Mouse (Mus musculus) hindbrain, embryonic 13.5 days (tissue): ENCODE results near the gene Ptpn13. TPM values are rescaled to one million over a fixed set of nuclear protein-coding genes. Genes with fewer than 3 reads are reported as not detected.

ENCODE experiments used
- ATAC-seq: fragments of 200-750 bp; cut with Nextera tagmentation; 2 replicates; pipeline ENCODE4 v1.8.0; 2017; ENCODE audit warnings: moderate TSS enrichment; ENCODE audit not compliant: low FRiP score
- H3K27ac ChIP-seq: fragments of 300-500 bp; sonication (generic); 2 replicates; pipeline ENCODE4 v1.5.1; 2015; ENCODE audit warnings: inconsistent platforms, mild to moderate bottlenecking, moderate library complexity
- H3K27me3 ChIP-seq: fragments of 300-500 bp; sonication (generic); 2 replicates; pipeline ENCODE4 v1.6.1; 2015; ENCODE audit warnings: mild to moderate bottlenecking, inconsistent platforms
- H3K36me3 ChIP-seq: fragments of 300-500 bp; sonication (generic); 2 replicates; pipeline ENCODE4 v1.6.1; 2015; ENCODE audit warnings: mild to moderate bottlenecking, inconsistent platforms
- H3K4me1 ChIP-seq: fragments of 300-500 bp; sonication (generic); replicated peaks from 2 replicates; pipeline ENCODE4 v1.6.1; 2015; ENCODE audit warnings: inconsistent platforms
- H3K4me2 ChIP-seq: fragments of 300-500 bp; sonication (generic); 2 replicates; pipeline ENCODE4 v1.6.1; 2015; ENCODE audit warnings: inconsistent platforms, mild to moderate bottlenecking, moderate library complexity
- H3K4me3 ChIP-seq: fragments of 300-500 bp; sonication (generic); 2 replicates; pipeline ENCODE4 v1.5.1; 2015; ENCODE audit warnings: mild to moderate bottlenecking, inconsistent platforms
- H3K9ac ChIP-seq: fragments of 300-500 bp; sonication (generic); 2 replicates; pipeline ENCODE4 v1.6.1; 2015; ENCODE audit warnings: mild to moderate bottlenecking, inconsistent platforms
- H3K9me3 ChIP-seq: fragments of 300-500 bp; sonication (generic); 2 replicates; pipeline ENCODE4 v1.6.1; 2016; ENCODE audit warnings: inconsistent platforms
- WGBS: fragments of 180-500 bp; shearing (Covaris S2); methylation state at CpG from one replicate; pipeline ENCODE4 v1.1.7; 2015; 5-methylcytosine and 5-hydroxymethylcytosine counted together
- polyA plus RNA-seq: library from polyadenylated mRNA; unstranded; fragments of >200 nt; fragmentation: Nextera tagmentation; extraction: Ambion mirVana; gene quantifications from 2 replicates; pipeline ENCODE4 v1.2.1, GENCODE M21; 2015

Gene Ptpn13
- polyA plus RNA-seq, 1 experiment from 2014 or later: 7.5 TPM

- H3K27me3 ChIP-seq: no peaks in the 10 kb centered on the region
- H3K4me1 ChIP-seq: peaks cover 11% of the 10 kb centered on the region
- H3K9ac ChIP-seq: no peak overlapping the region
- ATAC-seq: no peak
- no peaks in the 10 kb centered on the region for H3K9me3 ChIP-seq
- 96% methylated on average over 5 of the region's 5 CpGs for WGBS
- H3K27ac ChIP-seq: no peak overlapping the region
- no peak overlapping the region for H3K4me3 ChIP-seq
- no peaks in the 10 kb centered on the region for H3K36me3 ChIP-seq
- H3K4me2 ChIP-seq: no peak overlapping the region
Observed at GRCm38 (mm10) chr5:103395683-103396082, 29.3 kb upstream of the Ptpn13 start.

- Histone ChIP-seq H3K4me1 (peaks cover 11% of the 10 kb centered on the region), H3K4me3 (no peak overlapping the region)
- WGBS: 83% methylated on average over 4 of the region's 4 CpGs
Observed at GRCm38 (mm10) chr5:103397429-103397828, 27.6 kb upstream of the Ptpn13 start.

DNA sequence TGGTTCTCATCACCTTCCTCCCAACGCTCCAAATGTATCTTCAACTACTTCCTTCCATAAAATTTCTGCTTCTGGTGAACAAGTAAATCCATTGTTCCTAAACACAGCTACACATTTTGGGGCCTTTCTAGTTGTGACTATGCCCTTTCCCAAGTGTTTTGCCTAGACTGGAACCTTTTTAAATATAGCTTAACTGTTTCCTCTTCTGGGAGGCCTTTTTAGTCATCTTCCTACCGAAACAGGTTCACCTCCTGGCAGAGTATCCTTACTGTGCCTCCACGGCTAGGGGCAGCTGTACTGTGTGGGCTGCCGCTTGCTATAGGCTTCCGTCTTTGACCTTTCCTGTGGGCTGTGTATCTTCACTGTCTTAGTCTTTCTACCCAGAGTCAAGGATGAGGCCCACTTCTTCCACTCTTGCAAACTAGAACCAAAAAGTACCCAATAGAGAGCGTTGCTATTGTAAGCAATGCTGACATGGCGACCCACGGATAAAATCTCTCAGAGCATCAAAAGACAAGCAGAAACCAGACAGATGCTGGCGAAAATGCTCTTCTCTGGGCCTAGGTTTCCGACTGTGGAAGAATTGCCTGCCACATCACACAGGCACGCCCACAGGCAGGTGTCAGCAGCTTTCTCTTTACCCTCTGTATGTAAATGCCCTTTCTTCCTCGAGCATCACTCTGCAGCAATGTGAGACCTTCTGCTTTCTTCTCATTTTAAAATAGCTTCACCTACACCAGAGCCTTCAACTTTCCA is 20.6 kb upstream of the Ptpn13 start:
- Histone ChIP-seq H3K4me2 (no peak overlapping the region), H3K4me1 (peaks cover 5% of the 10 kb centered on the region), H3K4me3 (no peak overlapping the region), H3K9me3 (no peaks in the 10 kb centered on the region), H3K27me3 (no peaks in the 10 kb centered on the region), H3K9ac (no peak overlapping the region), H3K27ac (no peak overlapping the region), H3K36me3 (no peaks in the 10 kb centered on the region)
- no peak for ATAC-seq
- WGBS: 83% methylated on average over 12 of the region's 12 CpGs

More at GRCm38 (mm10) chr5:103397429-103397828, 27.6 kb upstream of the Ptpn13 start:
- Histone ChIP-seq H3K9me3 (no peaks in the 10 kb centered on the region), H3K36me3 (no peaks in the 10 kb centered on the region), H3K27me3 (no peaks in the 10 kb centered on the region), H3K9ac (no peak overlapping the region), H3K27ac (no peak overlapping the region), H3K4me2 (no peak overlapping the region)
- ATAC-seq: no peak

DNA sequence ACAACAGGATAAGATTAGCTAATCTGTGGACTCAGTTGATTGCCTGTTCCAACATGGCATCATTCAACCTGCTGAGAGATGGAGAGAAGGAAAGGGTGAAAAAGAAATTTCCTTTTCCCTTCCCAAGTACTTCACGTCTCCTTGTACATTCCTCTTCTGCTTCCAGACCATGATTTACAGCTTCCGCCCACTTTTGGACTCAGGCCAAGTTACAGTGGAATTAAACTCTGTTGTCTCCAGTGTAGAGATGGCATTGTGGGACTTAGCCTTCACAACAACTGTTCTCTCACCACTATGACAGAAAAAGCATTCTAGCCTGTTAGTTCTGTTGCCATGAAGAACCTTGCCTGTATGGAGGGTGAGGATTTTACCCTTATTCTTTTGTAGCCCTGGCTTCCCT is 19.1 kb upstream of the Ptpn13 start:
- ATAC-seq: no peak
- WGBS: 58% methylated on average over 2 of the region's 2 CpGs
- H3K27me3 ChIP-seq: no peaks in the 10 kb centered on the region

DNA sequence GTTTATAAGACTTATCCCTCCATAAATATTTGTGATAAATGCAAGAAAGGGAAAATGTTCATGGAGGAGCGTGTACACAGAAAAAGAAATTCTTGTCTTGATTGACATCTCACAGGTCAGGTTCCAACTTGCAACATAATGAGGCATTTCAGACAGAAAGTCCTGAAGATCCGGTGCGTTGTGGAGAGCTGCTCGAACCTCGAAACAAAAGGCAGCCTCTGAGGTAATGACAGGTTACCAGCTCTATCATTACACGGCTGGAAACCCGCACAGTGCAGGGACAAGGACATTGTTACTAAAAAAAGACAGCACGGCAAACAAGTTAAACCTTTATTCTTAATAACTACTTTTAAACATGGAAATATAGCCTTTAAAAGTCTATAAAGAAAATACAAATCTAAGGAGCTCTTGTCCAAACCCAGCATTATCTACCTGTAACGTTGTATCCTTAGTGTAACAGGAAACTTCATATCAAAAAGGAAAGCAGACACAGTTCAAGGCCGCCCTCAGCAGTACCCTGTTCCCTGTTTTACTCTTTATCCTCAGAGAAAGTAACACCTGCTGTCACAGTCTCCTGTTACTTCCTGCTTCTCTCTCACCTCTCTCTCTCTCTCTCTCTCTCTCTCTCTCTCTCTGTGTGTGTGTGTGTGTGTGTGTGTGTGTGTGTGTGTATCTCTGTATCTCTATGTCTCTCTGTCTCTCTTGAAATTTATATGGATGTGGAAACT is 12.8 kb upstream of the Ptpn13 start:
- Histone ChIP-seq H3K4me1 (no peaks in the 10 kb centered on the region), H3K9me3 (no peaks in the 10 kb centered on the region), H3K27ac (no peak overlapping the region), H3K9ac (no peak overlapping the region), H3K36me3 (no peaks in the 10 kb centered on the region), H3K4me2 (no peak overlapping the region), H3K4me3 (no peak overlapping the region), H3K27me3 (no peaks in the 10 kb centered on the region)
- ATAC-seq: no peak
- 54% methylated on average over 10 of the region's 10 CpGs for WGBS

More for the DNA sequence above, 19.1 kb upstream of the Ptpn13 start:
- Histone ChIP-seq H3K4me1 (peaks cover 5% of the 10 kb centered on the region), H3K27ac (no peak overlapping the region), H3K36me3 (no peaks in the 10 kb centered on the region), H3K9ac (no peak overlapping the region), H3K4me2 (no peak overlapping the region), H3K4me3 (no peak overlapping the region), H3K9me3 (no peaks in the 10 kb centered on the region)

GRCm38 (mm10) chr5:103414542-103414941 is 10.4 kb upstream of the Ptpn13 start:
- no peak for ATAC-seq
- Histone ChIP-seq H3K36me3 (no peaks in the 10 kb centered on the region), H3K4me3 (no peak overlapping the region), H3K9me3 (no peaks in the 10 kb centered on the region), H3K27me3 (no peaks in the 10 kb centered on the region), H3K4me1 (no peaks in the 10 kb centered on the region), H3K4me2 (no peak overlapping the region), H3K27ac (no peak overlapping the region), H3K9ac (no peak overlapping the region)
- WGBS: 64% methylated on average over 3 of the region's 3 CpGs

GRCm38 (mm10) chr5:103418009-103418408 is 7.0 kb upstream of the Ptpn13 start:
- Histone ChIP-seq H3K27me3 (no peaks in the 10 kb centered on the region), H3K4me3 (no peak overlapping the region), H3K27ac (no peak overlapping the region), H3K9ac (no peak overlapping the region), H3K36me3 (no peaks in the 10 kb centered on the region), H3K4me1 (peaks cover 7% of the 10 kb centered on the region; the same call in 1 of the 2 replicates), H3K4me2 (no peak overlapping the region), H3K9me3 (no peaks in the 10 kb centered on the region)
- WGBS: 84% methylated on average over 9 of the region's 9 CpGs
- no peak for ATAC-seq

DNA sequence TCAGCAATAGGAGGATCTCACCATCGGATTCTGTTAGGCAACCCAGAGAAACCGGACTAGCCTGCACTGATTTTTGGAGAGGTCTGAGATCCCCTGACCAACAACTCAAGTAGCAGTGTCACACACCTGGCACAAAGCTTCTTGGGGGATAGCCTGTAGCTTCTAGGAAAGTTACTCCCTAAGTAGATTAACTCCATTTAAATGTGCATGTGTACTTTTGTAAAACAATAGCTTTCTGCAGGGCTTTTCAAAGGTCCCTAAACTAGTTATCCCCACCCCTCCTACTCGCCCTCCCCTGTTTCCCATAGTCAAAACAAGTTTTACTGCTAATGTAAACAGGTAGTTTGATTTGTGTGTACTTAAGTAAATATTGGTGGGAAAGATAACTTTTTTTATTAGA is 6.1 kb upstream of the Ptpn13 start:
- no peak overlapping the region for H3K4me3 ChIP-seq
- no peak overlapping the region for H3K27ac ChIP-seq
- no peak overlapping the region for H3K9ac ChIP-seq
- 61% methylated on average over 3 of the region's 3 CpGs for WGBS
- H3K9me3 ChIP-seq: no peaks in the 10 kb centered on the region
- H3K4me2 ChIP-seq: no peak overlapping the region
- H3K4me1 ChIP-seq: peaks cover 12% of the 10 kb centered on the region
- no peaks in the 10 kb centered on the region for H3K27me3 ChIP-seq
- ATAC-seq: no peak
- no peaks in the 10 kb centered on the region for H3K36me3 ChIP-seq

- no peaks in the 10 kb centered on the region for H3K27me3 ChIP-seq
- peaks cover 21% of the 10 kb centered on the region for H3K4me1 ChIP-seq
- no peak overlapping the region for H3K27ac ChIP-seq
- no peaks in the 10 kb centered on the region for H3K9me3 ChIP-seq
- H3K4me2 ChIP-seq: no peak overlapping the region
- H3K36me3 ChIP-seq: no peaks in the 10 kb centered on the region
- no peak for ATAC-seq
- 60% methylated on average over 10 of the region's 10 CpGs for WGBS
- H3K9ac ChIP-seq: no peak overlapping the region
- H3K4me3 ChIP-seq: no peak overlapping the region
Observed at GRCm38 (mm10) chr5:103420568-103420967, 4.4 kb upstream of the Ptpn13 start.

- Histone ChIP-seq H3K27me3 (no peaks in the 10 kb centered on the region), H3K9me3 (no peaks in the 10 kb centered on the region), H3K4me1 (peaks cover 37% of the 10 kb centered on the region), H3K36me3 (no peaks in the 10 kb centered on the region), H3K27ac (no peak overlapping the region), H3K9ac (no peak overlapping the region), H3K4me3 (no peak overlapping the region), H3K4me2 (no peak overlapping the region)
- no peak for ATAC-seq
- 57% methylated on average over 6 of the region's 6 CpGs for WGBS
Observed at GRCm38 (mm10) chr5:103422609-103423008, 2.4 kb upstream of the Ptpn13 start.

DNA sequence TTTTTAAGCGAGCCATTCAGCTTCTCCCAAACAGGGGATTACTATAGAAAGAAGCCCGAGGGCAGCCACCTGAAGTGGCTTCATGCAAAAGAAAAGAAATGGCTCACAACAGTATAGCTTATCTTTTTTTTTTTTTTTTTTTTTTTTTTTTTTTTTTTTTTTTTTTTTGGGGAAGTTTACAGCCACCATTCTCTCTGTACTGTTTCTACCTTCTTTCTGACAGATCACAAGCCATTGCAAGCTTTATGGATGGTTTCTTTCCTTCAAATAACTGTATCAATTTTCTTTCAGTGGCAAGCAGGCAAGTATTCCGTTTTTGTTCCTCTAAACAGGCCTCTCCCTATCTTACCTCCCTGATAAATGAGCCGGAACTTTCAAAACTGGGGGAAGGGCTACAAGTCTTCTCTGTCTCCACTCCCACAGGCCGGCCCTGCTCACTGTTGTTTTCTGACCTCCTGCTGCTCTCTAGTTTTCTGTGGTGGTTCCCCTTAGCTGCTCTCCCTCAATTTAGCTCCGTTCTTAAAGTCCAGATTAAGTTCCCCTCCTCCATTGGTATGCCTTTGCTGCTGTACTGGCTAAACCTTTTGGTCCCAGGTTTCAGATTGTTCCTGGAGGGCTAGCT is 1.6 kb upstream of the Ptpn13 start:
- H3K9me3 ChIP-seq: no peaks in the 10 kb centered on the region
- no peaks in the 10 kb centered on the region for H3K27me3 ChIP-seq
- H3K9ac ChIP-seq: no peak overlapping the region
- H3K4me2 ChIP-seq: peak overlapping the region; percentile 94
- peaks cover 37% of the 10 kb centered on the region for H3K4me1 ChIP-seq
- no peak for ATAC-seq
- H3K4me3 ChIP-seq: peak overlapping the region; percentile 85; the same call in 1 of the 2 replicates
- H3K36me3 ChIP-seq: no peaks in the 10 kb centered on the region
- WGBS: 5% methylated on average over 6 of the region's 6 CpGs
- peak overlapping the region; percentile 74 for H3K27ac ChIP-seq

DNA sequence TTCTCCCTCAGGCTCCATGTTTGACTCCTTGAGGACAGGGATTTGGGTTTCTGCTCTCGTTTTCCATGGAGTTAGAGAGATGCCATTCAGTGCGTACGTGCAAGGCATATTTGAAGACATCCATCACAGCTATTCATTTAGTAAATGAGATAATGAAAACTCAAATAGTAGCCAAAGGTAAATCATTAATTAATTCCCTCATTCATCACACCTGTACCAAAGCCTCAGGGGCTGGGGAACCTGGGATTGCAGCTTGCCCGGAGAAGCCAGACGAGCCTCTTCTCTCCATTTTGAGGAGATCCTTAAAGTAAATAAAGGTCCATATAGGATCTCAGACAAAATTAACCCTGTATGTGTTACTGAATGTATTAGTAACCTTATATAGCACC is 1.1 kb upstream of the Ptpn13 start:
- no peak for ATAC-seq
- 3% methylated on average over 5 of the region's 5 CpGs for WGBS
- Histone ChIP-seq H3K4me2 (peak overlapping the region; percentile 94), H3K9ac (no peak overlapping the region), H3K36me3 (no peaks in the 10 kb centered on the region), H3K4me1 (peaks cover 37% of the 10 kb centered on the region), H3K27ac (peak overlapping the region; percentile 86), H3K27me3 (no peaks in the 10 kb centered on the region), H3K9me3 (no peaks in the 10 kb centered on the region), H3K4me3 (peak overlapping the region; percentile 85)
